Mouse (Mus musculus) heart, postnatal 0 days (tissue): ENCODE data around the gene Cog7.

Experiments used
- CTCF ChIP-seq: IDR thresholded peaks from 2 replicates; pipeline ENCODE4 v1.5.1; 2016; ENCODE audit warnings: antibody characterized with exemption, control low read depth, low read depth
- EP300 ChIP-seq: IDR thresholded peaks from 2 replicates; pipeline ENCODE4 v1.6.1; 2016; ENCODE audit warnings: antibody characterized with exemption, low read depth

- TF ChIP-seq CTCF (no peak), EP300 (no peak)
Observed at GRCm38 (mm10) chr7:121970250-121970649, 11.3 kb downstream of the Cog7 start.
